Mouse (Mus musculus) frontal cortex, postnatal 14 days (tissue): ENCODE results near the gene 4930432K21Rik.

Experiments used
- DNase-seq, 2 experiments: peaks; one replicate each; pipeline ENCODE4 v3.0.0; 2022; ENCODE audit warnings: low spot score in 2 of 2

Gene 4930432K21Rik

DNA sequence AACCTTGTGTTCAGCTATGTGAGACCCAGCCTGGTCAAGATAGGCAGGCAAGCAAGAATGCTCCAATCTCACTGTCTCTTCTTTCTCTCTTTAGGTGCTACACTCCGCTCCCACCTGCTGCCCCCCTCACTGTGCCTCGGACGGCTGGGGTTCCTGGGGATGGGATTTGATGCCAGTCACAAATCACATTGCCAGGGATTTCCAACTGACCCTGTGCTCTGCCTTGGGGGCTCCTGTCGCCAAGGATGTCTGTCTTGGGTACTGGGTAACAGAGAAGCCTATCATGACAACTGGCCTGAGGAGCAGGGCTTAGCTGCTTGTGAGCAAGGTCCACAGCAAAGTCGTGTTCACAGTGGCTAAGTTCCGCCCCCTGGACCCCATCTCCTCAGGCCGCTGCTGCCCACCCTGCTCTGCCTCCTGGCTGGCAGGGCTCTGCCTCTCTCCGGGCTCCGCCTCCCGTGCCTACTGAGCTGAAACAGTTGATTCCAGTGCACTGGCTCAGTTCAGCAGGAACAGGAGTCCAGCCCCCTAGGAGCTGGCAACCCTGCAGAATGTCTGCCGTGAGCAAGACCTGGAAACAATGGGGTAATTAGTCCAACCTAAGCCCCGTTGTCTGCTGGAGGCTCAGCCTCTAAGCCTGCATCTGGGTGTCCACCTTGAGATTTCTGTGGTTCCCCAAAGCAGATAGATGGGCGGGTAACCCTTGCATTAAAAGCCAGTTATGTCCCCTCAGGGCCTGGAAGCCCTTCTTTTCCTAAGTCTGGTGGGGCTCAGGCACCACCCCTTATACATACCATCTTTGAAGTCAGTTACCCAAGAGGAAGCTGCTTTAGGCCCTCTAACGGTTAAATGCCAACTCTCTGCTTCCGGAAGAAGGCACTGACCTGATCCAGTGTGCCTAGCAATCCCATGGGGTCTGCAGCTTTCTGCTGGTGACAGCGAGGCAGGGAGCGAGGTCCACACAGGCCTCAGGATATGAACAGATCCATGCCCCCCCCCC lies 60.9 kb downstream of the 4930432K21Rik start:
- DNase-seq: no peak

DNA sequence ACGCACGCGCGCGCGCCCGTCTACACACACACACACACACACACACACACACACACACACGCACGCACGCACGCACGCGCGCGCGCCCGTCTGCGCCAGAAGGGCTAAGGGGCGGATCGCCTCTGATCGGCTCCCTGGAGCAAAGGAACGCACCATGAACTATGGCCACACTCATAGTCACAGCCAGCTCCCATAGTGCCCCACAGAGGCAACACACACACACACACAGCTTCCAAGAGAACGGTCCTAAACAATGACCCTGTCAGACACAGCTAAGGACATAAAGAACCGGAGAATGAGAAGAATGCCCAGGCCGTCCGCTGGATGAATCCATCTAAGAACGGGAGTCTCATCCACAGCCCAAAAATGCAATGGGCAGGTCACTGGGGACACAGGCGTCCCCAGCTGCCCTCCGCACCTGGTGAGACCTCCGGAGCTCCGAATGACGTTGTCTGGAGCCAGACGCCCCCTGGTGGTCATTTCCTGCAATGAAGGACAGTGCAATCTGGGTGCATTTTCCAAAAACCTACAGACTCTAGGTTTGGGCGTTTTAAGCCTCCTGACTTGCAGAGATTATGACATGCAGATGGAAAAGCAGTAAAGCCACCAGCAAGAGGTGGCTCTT lies 62.5 kb downstream of the 4930432K21Rik start:
- DNase-seq: peak; percentile 65 to 79

DNA sequence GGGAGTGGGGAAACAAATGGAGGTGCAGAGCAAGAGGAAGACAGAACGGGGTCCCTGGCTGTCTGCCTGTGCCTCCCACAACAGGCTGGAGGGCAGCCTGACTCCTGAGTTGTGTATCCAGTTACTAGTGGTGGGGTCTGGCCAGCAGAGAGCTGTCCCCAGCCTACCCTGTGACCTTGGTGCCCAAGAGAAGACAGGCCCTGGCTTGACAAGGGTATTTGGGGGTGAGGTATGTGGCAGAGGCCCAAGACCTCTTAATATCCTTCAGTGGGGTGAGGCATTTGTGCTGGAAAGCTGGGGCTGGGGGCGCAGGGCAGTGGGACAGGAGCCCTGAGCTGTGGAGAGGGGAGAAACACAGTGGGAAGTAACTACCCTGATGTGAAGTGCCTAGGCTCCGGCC lies 63.4 kb downstream of the 4930432K21Rik start:
- no peak for DNase-seq

- DNase-seq: no peak
These were observed 64.2 kb downstream of the 4930432K21Rik start for GRCm38 (mm10) chr8:84211881-84212563.

DNA sequence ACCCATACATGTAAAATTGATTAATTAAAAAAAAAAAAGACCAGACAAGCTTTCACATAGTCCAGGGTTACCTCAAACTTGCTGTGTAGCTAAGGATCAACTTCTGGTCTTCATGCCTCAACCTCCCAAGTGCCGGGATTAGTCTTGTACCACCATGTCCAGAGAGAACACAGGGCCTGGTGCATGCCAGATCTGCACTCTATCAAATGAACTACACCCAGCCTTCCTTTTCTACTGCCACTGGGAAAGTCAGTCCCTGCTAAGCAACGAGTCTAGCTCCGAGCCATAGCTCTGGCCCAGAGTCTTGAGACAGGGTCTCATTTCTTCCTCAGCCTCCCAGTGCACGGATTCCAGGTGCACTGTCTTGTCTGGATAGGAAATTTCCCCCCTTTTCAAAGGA lies 65.5 kb downstream of the 4930432K21Rik start:
- DNase-seq: no peak

GRCm38 (mm10) chr8:84217206-84217605 lies 69.4 kb downstream of the 4930432K21Rik start:
- no peak for DNase-seq

- DNase-seq: no peak
These were observed 70.3 kb downstream of the 4930432K21Rik start for GRCm38 (mm10) chr8:84218143-84218542.

DNA sequence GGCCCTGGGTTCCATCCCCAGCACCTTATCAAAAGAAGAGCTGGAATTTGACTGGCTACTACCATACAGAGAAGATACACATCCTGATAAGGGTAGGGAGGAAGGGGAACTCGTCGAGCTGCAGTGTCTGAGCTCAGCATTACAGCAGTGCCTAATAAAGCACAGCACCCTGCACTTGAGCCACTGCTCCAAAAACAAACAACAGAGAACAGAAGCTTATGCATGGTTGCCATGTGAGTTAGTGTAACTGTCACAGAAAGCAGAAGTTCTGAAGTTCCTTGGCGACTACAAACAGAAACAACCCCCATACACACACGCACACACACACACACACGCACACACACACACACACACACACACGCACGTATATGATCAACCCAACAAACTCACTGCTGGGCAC lies 72.3 kb downstream of the 4930432K21Rik start:
- no peak for DNase-seq
